Mouse (Mus musculus): Measurements from ENCODE around the gene BC048562. TPM values are rescaled to one million over a fixed set of nuclear protein-coding genes. Genes with fewer than 3 reads are reported as not detected.
A peak's percentile ranks its signal among the peaks of the same experiment; 100 is the strongest.

The BC048562 gene
- polyA plus RNA-seq, 1 experiment from 2014 or later: not detected

- H3K9ac ChIP-seq (replicated peaks): peak within 1 kb of the TSS; percentile 88
- peak; percentile 92 for ATAC-seq
- peaks cover 18% of the 10 kb centered on the region for H3K4me1 ChIP-seq (ENCODE audit: insufficient read depth)
- peaks cover 17% of the 10 kb centered on the region for H3K36me3 ChIP-seq (replicated peaks; ENCODE audit: insufficient read depth, low read length)
- H3K9me3 ChIP-seq (ENCODE audit: low read length): no peaks in the 10 kb centered on the region
- H3K27ac ChIP-seq (ENCODE audit: low read depth): peak within 1 kb of the TSS; percentile 81
- peak within 1 kb of the TSS; percentile 85 for H3K4me2 ChIP-seq (ENCODE audit: low read depth, low read length)
- peak; percentile 91 for DNase-seq
- H3K4me3 ChIP-seq (ENCODE audit: low read depth, low read length): peak within 1 kb of the TSS; percentile 73
- TF ChIP-seq CTCF (IDR thresholded peaks at IDR 0.05; ENCODE audit: low read depth): no peak
- no peak for TF ChIP-seq EP300 (IDR thresholded peaks at IDR 0.05; ENCODE audit: low read depth)
- H3K27me3 ChIP-seq (ENCODE audit: insufficient read depth, low read length): no peaks in the 10 kb centered on the region
- under 1% methylated on average over 47 of the region's 52 CpGs for WGBS (ENCODE audit: insufficient replicate concordance)
Measured at GRCm38 (mm10) chr9:108460319-108461178, 24.3 kb downstream of the BC048562 start, which contains the start of gene Ccdc71. TSS of gene Ccdc71 (plus strand) at chr9:108460527.

GRCm38 (mm10) chr9:108461181-108461631 lies 24.9 kb downstream of the BC048562 start, which contains the start of gene Klhdc8b:
TSS of gene Klhdc8b (minus strand) at chr9:108461581.
- H3K4me1 ChIP-seq (ENCODE audit: insufficient read depth): peaks cover 18% of the 10 kb centered on the region
- WGBS (ENCODE audit: insufficient replicate concordance): 25% methylated on average over 11 of the region's 11 CpGs
- peak within 1 kb of the TSS; percentile 88 for H3K9ac ChIP-seq (replicated peaks)
- H3K27me3 ChIP-seq (ENCODE audit: insufficient read depth, low read length): no peaks in the 10 kb centered on the region
- H3K27ac ChIP-seq (ENCODE audit: low read depth): peak within 1 kb of the TSS; percentile 81
- H3K4me2 ChIP-seq (ENCODE audit: low read depth, low read length): peak within 1 kb of the TSS; percentile 85
- TF ChIP-seq EP300 (IDR thresholded peaks at IDR 0.05; ENCODE audit: low read depth) (no peak), CTCF (IDR thresholded peaks at IDR 0.05; ENCODE audit: low read depth) (no peak)
- DNase-seq: no peak
- H3K36me3 ChIP-seq (replicated peaks; ENCODE audit: insufficient read depth, low read length): peaks cover 21% of the 10 kb centered on the region
- no peak for ATAC-seq
- H3K9me3 ChIP-seq (ENCODE audit: low read length): no peaks in the 10 kb centered on the region
- H3K4me3 ChIP-seq (ENCODE audit: low read depth, low read length): peak within 1 kb of the TSS; percentile 73

GRCm38 (mm10) chr9:108461675-108462074 lies 25.4 kb downstream of the BC048562 start:
- WGBS (ENCODE audit: insufficient replicate concordance): 81% methylated on average over 5 of the region's 5 CpGs
- TF ChIP-seq CTCF (IDR thresholded peaks at IDR 0.05; ENCODE audit: low read depth) (no peak), EP300 (IDR thresholded peaks at IDR 0.05; ENCODE audit: low read depth) (no peak)
- Histone ChIP-seq H3K4me3 (ENCODE audit: low read depth, low read length) (peak overlapping the region; percentile 73), H3K4me2 (ENCODE audit: low read depth, low read length) (peak overlapping the region; percentile 85), H3K9me3 (ENCODE audit: low read length) (no peaks in the 10 kb centered on the region), H3K4me1 (ENCODE audit: insufficient read depth) (peaks cover 18% of the 10 kb centered on the region), H3K9ac (replicated peaks) (peak overlapping the region; percentile 88), H3K27me3 (ENCODE audit: insufficient read depth, low read length) (no peaks in the 10 kb centered on the region), H3K36me3 (replicated peaks; ENCODE audit: insufficient read depth, low read length) (peaks cover 21% of the 10 kb centered on the region), H3K27ac (ENCODE audit: low read depth) (no peak overlapping the region)
- ATAC-seq: no peak
- no peak for DNase-seq

GRCm38 (mm10) chr9:108462192-108462591 lies 25.9 kb downstream of the BC048562 start:
- Histone ChIP-seq H3K4me3 (ENCODE audit: low read depth, low read length) (no peak overlapping the region), H3K27me3 (ENCODE audit: insufficient read depth, low read length) (no peaks in the 10 kb centered on the region), H3K36me3 (replicated peaks; ENCODE audit: insufficient read depth, low read length) (peaks cover 21% of the 10 kb centered on the region), H3K9me3 (ENCODE audit: low read length) (no peaks in the 10 kb centered on the region), H3K9ac (replicated peaks) (no peak overlapping the region), H3K27ac (ENCODE audit: low read depth) (no peak overlapping the region), H3K4me2 (ENCODE audit: low read depth, low read length) (0 out of 2 replicates have a peak overlapping the region, but pooled peaks have one; percentile 85), H3K4me1 (ENCODE audit: insufficient read depth) (peaks cover 18% of the 10 kb centered on the region)
- DNase-seq (no peak), ATAC-seq (no peak)
- TF ChIP-seq EP300 (IDR thresholded peaks at IDR 0.05; ENCODE audit: low read depth) (no peak), CTCF (IDR thresholded peaks at IDR 0.05; ENCODE audit: low read depth) (no peak)
- WGBS (ENCODE audit: insufficient replicate concordance): 85% methylated on average over 10 of the region's 10 CpGs

- no peaks in the 10 kb centered on the region for H3K9me3 ChIP-seq (ENCODE audit: low read length)
- peaks cover 21% of the 10 kb centered on the region for H3K36me3 ChIP-seq (replicated peaks; ENCODE audit: insufficient read depth, low read length)
- no peak for TF ChIP-seq CTCF (IDR thresholded peaks at IDR 0.05; ENCODE audit: low read depth)
- no peak for TF ChIP-seq EP300 (IDR thresholded peaks at IDR 0.05; ENCODE audit: low read depth)
- no peak overlapping the region for H3K4me3 ChIP-seq (ENCODE audit: low read depth, low read length)
- H3K4me2 ChIP-seq (ENCODE audit: low read depth, low read length): no peak overlapping the region
- DNase-seq: no peak
- no peak overlapping the region for H3K27ac ChIP-seq (ENCODE audit: low read depth)
- WGBS (ENCODE audit: insufficient replicate concordance): 96% methylated on average over 9 of the region's 9 CpGs
- no peak overlapping the region for H3K9ac ChIP-seq (replicated peaks)
- H3K27me3 ChIP-seq (ENCODE audit: insufficient read depth, low read length): no peaks in the 10 kb centered on the region
- no peak for ATAC-seq
- H3K4me1 ChIP-seq (ENCODE audit: insufficient read depth): peaks cover 18% of the 10 kb centered on the region
Measured at GRCm38 (mm10) chr9:108463713-108464112, 27.4 kb downstream of the BC048562 start.

- Histone ChIP-seq H3K9ac (replicated peaks) (no peak overlapping the region), H3K4me2 (ENCODE audit: low read depth, low read length) (no peak overlapping the region), H3K9me3 (ENCODE audit: low read length) (no peaks in the 10 kb centered on the region), H3K27me3 (ENCODE audit: insufficient read depth, low read length) (no peaks in the 10 kb centered on the region), H3K4me3 (ENCODE audit: low read depth, low read length) (no peak overlapping the region), H3K36me3 (replicated peaks; ENCODE audit: insufficient read depth, low read length) (peaks cover 21% of the 10 kb centered on the region), H3K27ac (ENCODE audit: low read depth) (no peak overlapping the region), H3K4me1 (ENCODE audit: insufficient read depth) (peaks cover 12% of the 10 kb centered on the region)
- no peak for TF ChIP-seq CTCF (IDR thresholded peaks at IDR 0.05; ENCODE audit: low read depth)
- 85% methylated on average over 2 of the region's 2 CpGs for WGBS (ENCODE audit: insufficient replicate concordance)
- DNase-seq: no peak
- no peak for ATAC-seq
Measured at GRCm38 (mm10) chr9:108466219-108466618, 29.9 kb downstream of the BC048562 start.

Measured in liver, postnatal 0 days (tissue).